Mouse (Mus musculus) liver, postnatal 0 days (tissue): ENCODE results near the gene Syt15. TPM values are rescaled to one million over a fixed set of nuclear protein-coding genes. Genes with fewer than 3 reads are reported as not detected.
A peak's percentile ranks its signal among the peaks of the same experiment; 100 is the strongest.

Experiments
- ATAC-seq: fragments of 200-750 bp; cut with Nextera tagmentation; 2 replicates; pipeline ENCODE4 v1.8.0; 2017; ENCODE audit warnings: mild to moderate bottlenecking, moderate library complexity
- DNase-seq: peaks from one replicate; pipeline ENCODE4 v3.0.0-alpha.2; 2016
- H3K27ac ChIP-seq: fragments of 300-500 bp; sonication (generic); 2 replicates; pipeline ENCODE4 v1.5.1; 2014; ENCODE audit warnings: antibody characterized with exemption, moderate library complexity, mild to moderate bottlenecking, low read depth
- H3K27me3 ChIP-seq: fragments of 300-500 bp; sonication (generic); 2 replicates; pipeline ENCODE4 v1.6.1; 2014; ENCODE audit warnings: low read length, control low read depth, mixed read lengths; ENCODE audit not compliant: insufficient read depth
- H3K36me3 ChIP-seq: fragments of 300-500 bp; sonication (generic); replicated peaks from 2 replicates; pipeline ENCODE4 v1.6.1; 2014; ENCODE audit warnings: mild to moderate bottlenecking, control low read depth, low read length, moderate library complexity, mixed read lengths; ENCODE audit not compliant: insufficient read depth
- H3K4me1 ChIP-seq: fragments of 300-500 bp; sonication (generic); 2 replicates; pipeline ENCODE4 v1.6.1; 2014; ENCODE audit warnings: antibody characterized with exemption, mild to moderate bottlenecking, control low read depth; ENCODE audit not compliant: insufficient read depth
- H3K4me2 ChIP-seq: fragments of 300-500 bp; sonication (generic); 2 replicates; pipeline ENCODE4 v1.6.1; 2014; ENCODE audit warnings: low read depth, mild to moderate bottlenecking, low read length, moderate library complexity, mixed read lengths
- H3K4me3 ChIP-seq: fragments of 300-500 bp; sonication (generic); 2 replicates; pipeline ENCODE4 v1.5.1; 2014; ENCODE audit warnings: low read depth, low read length
- H3K9ac ChIP-seq: fragments of 300-500 bp; sonication (generic); replicated peaks from 2 replicates; pipeline ENCODE4 v1.6.1; 2014; ENCODE audit warnings: mild to moderate bottlenecking, moderate library complexity
- H3K9me3 ChIP-seq: fragments of 300-500 bp; sonication (generic); 2 replicates; pipeline ENCODE4 v1.6.1; 2016; ENCODE audit warnings: mild to moderate bottlenecking, control low read depth, low read length, mixed read lengths
- CTCF ChIP-seq: sonication (generic); IDR thresholded peaks from 2 replicates; pipeline ENCODE4 v1.5.1; 2016; ENCODE audit warnings: antibody characterized with exemption, low read depth
- EP300 ChIP-seq: IDR thresholded peaks from 2 replicates; pipeline ENCODE4 v1.6.1; 2016; ENCODE audit warnings: antibody characterized with exemption, low read depth, mild to moderate bottlenecking
- WGBS: fragments of 180-500 bp; shearing (Covaris S2); extraction: QIAGEN DNeasy Blood & Tissue Kit; methylation state at CpG from one replicate; pipeline ENCODE4 v1.1.7; 2014; ENCODE audit not compliant: insufficient replicate concordance; 5-methylcytosine and 5-hydroxymethylcytosine counted together
- polyA plus RNA-seq: library from polyadenylated mRNA; unstranded; fragments of >200 nt; fragmentation: Nextera tagmentation; extraction: Ambion mirVana; gene quantifications from 2 replicates; pipeline ENCODE4 v1.2.1, GENCODE M21; 2015

The Syt15 gene
- polyA plus RNA-seq: 0.07 and 0.11 TPM in 2 replicates

- Histone ChIP-seq H3K9me3 (no peaks in the 10 kb centered on the region), H3K4me1 (0 out of 2 replicates have a peak, but pooled peaks cover 3% of the 10 kb centered on the region), H3K27me3 (peaks cover 11% of the 10 kb centered on the region; the same call in 1 of the 2 replicates), H3K36me3 (no peaks in the 10 kb centered on the region), H3K4me2 (peak within 1 kb of the TSS; percentile 64), H3K9ac (no peak within 1 kb of the TSS), H3K27ac (no peak within 1 kb of the TSS), H3K4me3 (peak within 1 kb of the TSS; percentile 15; the same call in 1 of the 2 replicates)
- TF ChIP-seq EP300: no peak
- no peak for TF ChIP-seq CTCF
- 56% methylated on average over 6 of the region's 6 CpGs for WGBS
- ATAC-seq: no peak
- DNase-seq: no peak
These were observed at the start of gene Syt15 for GRCm38 (mm10) chr14:34219295-34219694. Gene Syt15, plus strand, starts transcription at chr14:34219595.

GRCm38 (mm10) chr14:34171107-34171506 lies 48.3 kb upstream of the Syt15 start:
- ATAC-seq: no peak
- TF ChIP-seq CTCF (no peak), EP300 (no peak)

GRCm38 (mm10) chr14:34179351-34179750 lies 40.0 kb upstream of the Syt15 start:
- Histone ChIP-seq H3K27me3 (no peaks in the 10 kb centered on the region), H3K9me3 (no peaks in the 10 kb centered on the region), H3K4me1 (no peaks in the 10 kb centered on the region), H3K4me3 (no peak overlapping the region), H3K4me2 (no peak overlapping the region), H3K27ac (no peak overlapping the region), H3K9ac (no peak overlapping the region), H3K36me3 (no peaks in the 10 kb centered on the region)
- ATAC-seq: no peak
- TF ChIP-seq CTCF: no peak
- no peak for TF ChIP-seq EP300
- DNase-seq: no peak
- 82% methylated on average over 3 of the region's 3 CpGs for WGBS

More at GRCm38 (mm10) chr14:34171107-34171506, 48.3 kb upstream of the Syt15 start:
- no peak overlapping the region for H3K27ac ChIP-seq
- H3K9ac ChIP-seq: no peak overlapping the region
- no peaks in the 10 kb centered on the region for H3K27me3 ChIP-seq
- no peak for DNase-seq
- no peak overlapping the region for H3K4me2 ChIP-seq
- H3K4me3 ChIP-seq: no peak overlapping the region
- 68% methylated on average over 3 of the region's 3 CpGs for WGBS
- no peaks in the 10 kb centered on the region for H3K4me1 ChIP-seq
- no peaks in the 10 kb centered on the region for H3K9me3 ChIP-seq
- no peaks in the 10 kb centered on the region for H3K36me3 ChIP-seq

- no peak for ATAC-seq
- TF ChIP-seq EP300: no peak
- TF ChIP-seq CTCF: no peak
- H3K36me3 ChIP-seq: no peaks in the 10 kb centered on the region
- no peak for DNase-seq
- H3K27me3 ChIP-seq: no peaks in the 10 kb centered on the region
- H3K4me2 ChIP-seq: no peak overlapping the region
- WGBS: 72% methylated on average over 1 of the region's 1 CpGs
- no peaks in the 10 kb centered on the region for H3K9me3 ChIP-seq
- H3K4me1 ChIP-seq: no peaks in the 10 kb centered on the region
- H3K27ac ChIP-seq: no peak overlapping the region
- no peak overlapping the region for H3K9ac ChIP-seq
- H3K4me3 ChIP-seq: no peak overlapping the region
These were observed 36.3 kb upstream of the Syt15 start for GRCm38 (mm10) chr14:34183101-34183500.

- TF ChIP-seq CTCF (peak; percentile 80), EP300 (no peak)
- Histone ChIP-seq H3K4me2 (no peak overlapping the region), H3K9ac (no peak overlapping the region), H3K4me1 (no peaks in the 10 kb centered on the region), H3K27ac (no peak overlapping the region), H3K9me3 (no peaks in the 10 kb centered on the region), H3K27me3 (no peaks in the 10 kb centered on the region), H3K4me3 (no peak overlapping the region), H3K36me3 (no peaks in the 10 kb centered on the region)
- WGBS: 64% methylated on average over 5 of the region's 5 CpGs
- DNase-seq: peak; percentile 74
- peak; percentile 68 for ATAC-seq
These were observed 30.8 kb upstream of the Syt15 start for GRCm38 (mm10) chr14:34188629-34189028.

- Histone ChIP-seq H3K36me3 (no peaks in the 10 kb centered on the region), H3K4me3 (no peak overlapping the region), H3K4me2 (no peak overlapping the region), H3K9me3 (no peaks in the 10 kb centered on the region), H3K4me1 (no peaks in the 10 kb centered on the region), H3K27ac (no peak overlapping the region), H3K9ac (no peak overlapping the region), H3K27me3 (no peaks in the 10 kb centered on the region)
- 63% methylated on average over 7 of the region's 7 CpGs for WGBS
- ATAC-seq (0 out of 2 replicates have a peak, but pooled peaks have one; percentile 51), DNase-seq (peak; percentile 33)
- TF ChIP-seq EP300 (no peak), CTCF (no peak)
These were observed 29.0 kb upstream of the Syt15 start for GRCm38 (mm10) chr14:34190361-34190760.

- Histone ChIP-seq H3K4me1 (no peaks in the 10 kb centered on the region), H3K4me3 (no peak overlapping the region), H3K4me2 (no peak overlapping the region), H3K36me3 (no peaks in the 10 kb centered on the region), H3K27ac (no peak overlapping the region), H3K27me3 (no peaks in the 10 kb centered on the region), H3K9me3 (no peaks in the 10 kb centered on the region), H3K9ac (no peak overlapping the region)
- DNase-seq: no peak
- TF ChIP-seq EP300: no peak
- TF ChIP-seq CTCF: no peak
- no peak for ATAC-seq
- 71% methylated on average over 4 of the region's 4 CpGs for WGBS
These were observed 25.5 kb upstream of the Syt15 start for GRCm38 (mm10) chr14:34193879-34194278.
